Mouse (Mus musculus) gastrocnemius, adult 2 months (tissue): ENCODE data around the gene Cul5. TPM values are rescaled to one million over a fixed set of nuclear protein-coding genes. Genes with fewer than 3 reads are reported as not detected.

ENCODE experiments used
- DNase-seq: peaks from one replicate; pipeline ENCODE4 v3.0.0; 2022
- H3K27ac ChIP-seq: fragments of 200-600 bp; 2 replicates; pipeline ENCODE4 v1.8.1; 2022; ENCODE audit warnings: mild to moderate bottlenecking
- H3K4me3 ChIP-seq: fragments of 200-600 bp; 2 replicates; pipeline ENCODE4 v1.8.1; 2022; ENCODE audit warnings: mild to moderate bottlenecking, moderate library complexity
- CTCF ChIP-seq: fragments of 200-600 bp; IDR thresholded peaks from 2 replicates; pipeline ENCODE4 v1.8.1; 2022; ENCODE audit warnings: antibody characterized with exemption, mild to moderate bottlenecking, moderate library complexity
- intact Hi-C: fragments of 180-260 bp; cut with DNase I; formaldehyde crosslinking; loops from one replicate; pipeline ENCODE4 v1.15.1; 2025
- total RNA-seq, 2 experiments: library from RNA; stranded (reverse); gene quantifications; 2 replicates each; pipeline ENCODE4 v1.2.3; 2021

Gene Cul5
- total RNA-seq, 2 experiments from 2014 or later, result 77.2 to 80.3 TPM

DNA sequence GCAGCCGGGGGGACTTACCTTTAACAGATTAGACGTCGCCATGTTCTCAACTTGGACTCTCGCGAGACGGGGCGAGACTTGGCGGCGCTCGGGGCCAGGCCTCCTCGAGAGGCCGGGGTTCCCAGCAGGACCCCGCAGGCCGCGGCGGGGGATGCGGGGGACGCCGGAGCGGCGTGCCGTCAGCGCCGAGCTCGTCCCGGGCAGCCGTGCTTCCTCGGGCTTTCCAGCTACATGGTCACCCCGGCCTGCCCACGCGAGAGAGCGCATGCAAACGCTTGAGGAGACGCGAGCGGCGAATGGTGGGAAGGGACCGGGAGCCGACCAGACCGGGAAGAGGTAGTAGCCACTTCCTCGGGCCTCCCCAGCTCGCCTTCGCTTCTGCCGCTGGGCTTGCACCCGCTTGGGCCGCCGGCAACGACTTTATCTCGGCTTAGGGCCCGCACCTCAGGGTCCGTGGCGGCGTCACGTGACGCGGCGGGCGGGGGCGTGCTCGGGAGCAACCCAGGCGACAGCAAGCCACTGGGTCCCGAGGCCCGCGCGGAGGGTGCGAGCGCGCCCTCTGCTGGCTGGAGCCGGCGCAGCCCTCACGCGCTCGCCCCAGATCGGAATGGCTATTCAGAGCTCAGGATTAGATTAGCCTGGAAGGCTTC lies 2.7 kb downstream of the Cul5 start:
- DNase-seq, result peak; percentile 98
- intact Hi-C loops, result loop anchor here (2.0 to 10.0 kb wide), 3 partner anchors 55 to 422 kb away; partner anchors contain the start of genes Acat1 and Ddx10
- no peak; the same call in 1 of the 2 replicates for TF ChIP-seq CTCF
- Histone ChIP-seq H3K4me3 (peak overlapping the region; percentile 81), H3K27ac (peak overlapping the region; percentile 100)

DNA sequence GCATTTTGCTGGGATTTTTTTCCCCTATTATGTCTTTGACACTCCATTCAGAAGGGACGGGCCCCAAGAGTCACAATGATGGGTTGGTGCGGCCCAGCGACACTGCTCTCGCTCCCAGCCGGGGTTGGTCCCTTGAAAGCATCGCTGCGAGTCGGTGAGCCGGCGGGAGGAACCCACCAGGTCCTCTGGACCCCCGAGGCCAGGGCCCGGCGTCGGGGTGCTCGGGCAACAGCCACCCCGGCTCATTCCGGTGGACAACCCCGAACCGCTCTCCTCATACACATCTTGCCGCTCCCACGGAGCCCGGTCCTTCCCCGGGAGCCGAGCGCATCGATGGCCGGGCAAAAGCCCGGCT lies 3.2 kb downstream of the Cul5 start:
- peak overlapping the region; percentile 81 for H3K4me3 ChIP-seq
- peak overlapping the region; percentile 100 for H3K27ac ChIP-seq
- intact Hi-C loops, result loop anchor here (2.0 to 10.0 kb wide), 3 partner anchors 54 to 422 kb away; partner anchors contain the start of genes Acat1 and Ddx10
- no peak for TF ChIP-seq CTCF
- DNase-seq, result no peak

DNA sequence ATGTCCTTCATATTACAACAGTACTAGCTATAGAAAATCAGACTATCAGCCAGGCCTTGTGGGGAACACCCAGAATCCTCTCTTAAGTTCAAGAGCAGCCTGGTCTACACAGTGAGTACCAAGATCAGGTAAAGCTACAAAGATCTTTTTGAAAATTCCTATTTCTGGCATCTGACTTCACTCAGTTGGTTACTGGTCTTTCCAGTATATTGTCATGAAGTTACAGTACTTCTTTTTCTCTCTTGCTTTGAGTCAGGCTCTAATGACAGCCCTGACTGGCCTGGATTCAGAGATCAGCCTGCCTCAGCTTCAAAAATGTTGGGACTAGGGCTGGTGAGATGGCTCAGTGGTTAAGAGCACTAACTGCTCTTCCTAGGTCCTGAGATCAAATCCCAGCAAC lies 4.4 kb downstream of the Cul5 start:
- intact Hi-C loops, result loop anchor here (5.0 to 10.0 kb wide), 2 partner anchors 53 to 421 kb away; partner anchors contain the start of genes Acat1 and Ddx10
- H3K4me3 ChIP-seq, result peak overlapping the region; percentile 81

DNA sequence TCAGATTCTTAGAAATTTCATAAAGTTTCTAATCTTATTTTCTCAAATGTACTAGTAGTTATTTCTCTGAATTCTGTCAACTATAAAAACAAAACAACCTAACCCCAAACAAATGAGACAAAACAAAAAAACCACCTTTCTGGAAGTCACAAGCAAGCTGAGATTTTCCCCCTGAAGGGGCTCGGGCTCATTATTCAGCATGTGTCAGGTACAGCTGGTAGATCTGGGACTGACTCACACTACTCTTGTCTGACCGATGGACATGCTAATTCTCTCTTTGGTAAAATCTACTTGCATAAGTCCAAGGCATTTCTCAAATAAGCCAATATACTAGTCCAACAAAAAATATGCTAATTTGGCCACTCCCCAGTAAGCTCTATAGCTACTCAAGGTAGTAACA lies 5.0 kb downstream of the Cul5 start:
- intact Hi-C loops, result loop anchor here (5.0 to 10.0 kb wide), 2 partner anchors 53 to 420 kb away; partner anchors contain the start of genes Acat1 and Ddx10
- no peak overlapping the region for H3K27ac ChIP-seq
- no peak overlapping the region for H3K4me3 ChIP-seq
- DNase-seq, result no peak
- TF ChIP-seq CTCF, result no peak

More for the DNA sequence above, 4.4 kb downstream of the Cul5 start:
- TF ChIP-seq CTCF, result no peak
- no peak overlapping the region for H3K27ac ChIP-seq
- DNase-seq, result no peak

DNA sequence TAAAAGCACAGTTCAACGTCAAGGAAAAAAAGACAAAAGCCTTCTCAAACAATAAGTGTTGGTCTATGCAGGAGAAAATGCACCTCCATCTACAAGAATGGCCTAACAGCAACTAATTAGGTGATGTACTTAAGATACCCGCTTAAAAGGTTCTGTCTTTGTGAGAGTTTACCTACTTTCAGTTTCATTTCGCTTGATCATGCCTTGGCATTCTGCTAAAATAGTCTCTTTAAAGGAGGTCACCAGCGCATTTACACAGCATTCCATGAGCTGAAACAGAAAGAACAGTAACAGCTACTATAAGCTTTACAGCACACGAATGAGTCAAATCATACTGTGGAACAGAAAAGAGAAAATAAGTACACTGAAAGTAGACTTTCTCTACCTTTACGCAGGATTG lies 35.0 kb downstream of the Cul5 start:
- H3K4me3 ChIP-seq, result no peak overlapping the region
- no peak for DNase-seq
- no peak overlapping the region for H3K27ac ChIP-seq
- no peak for TF ChIP-seq CTCF
- intact Hi-C loops, result no loop called here

DNA sequence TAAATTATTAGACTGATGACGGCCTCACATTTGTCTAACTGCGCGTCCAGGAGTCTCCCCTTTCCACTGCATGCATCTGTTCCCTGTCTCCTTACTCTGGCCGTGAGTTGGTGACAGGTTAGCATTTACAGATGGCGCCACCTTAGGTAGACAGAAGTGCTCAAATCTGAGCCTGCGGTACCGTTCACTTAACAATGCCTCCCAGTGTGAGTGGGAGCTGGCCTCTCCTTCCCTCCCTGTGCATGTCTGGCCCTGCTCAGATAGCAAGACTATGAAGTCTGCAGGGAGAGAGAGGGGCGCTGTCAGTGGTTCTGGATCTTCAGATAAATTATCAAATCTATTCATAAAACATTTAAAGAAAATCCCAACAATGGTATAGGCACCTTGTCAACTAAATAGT lies 54.6 kb downstream of the Cul5 start:
- no peak overlapping the region for H3K4me3 ChIP-seq
- intact Hi-C loops, result no loop called here
- TF ChIP-seq CTCF, result no peak
- no peak for DNase-seq
- H3K27ac ChIP-seq, result no peak overlapping the region

DNA sequence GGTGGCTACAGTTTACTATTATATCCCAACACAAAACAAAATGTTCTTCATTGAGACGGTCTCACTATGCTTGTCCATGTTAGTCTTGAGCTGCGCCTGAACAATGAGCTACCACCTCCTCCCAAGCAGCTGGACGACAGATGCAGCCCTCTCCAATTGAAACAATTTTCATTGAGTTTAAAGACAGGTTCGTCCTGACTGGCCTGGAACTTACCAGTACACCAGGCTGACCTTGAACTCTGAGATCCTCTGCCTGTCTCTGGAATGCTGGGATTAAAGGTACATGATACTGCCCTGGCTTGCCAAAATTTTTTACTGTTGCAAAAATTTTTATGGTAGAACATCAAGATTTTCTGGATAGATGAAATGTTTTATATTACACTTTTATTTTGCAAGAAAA lies 55.5 kb downstream of the Cul5 start:
- intact Hi-C loops, result loop anchor here (5.0 kb wide), 2 partner anchors 53 to 77 kb away; partner anchors contain the start of genes Atm and Npat
- Histone ChIP-seq H3K27ac (no peak overlapping the region), H3K4me3 (no peak overlapping the region)
- no peak for TF ChIP-seq CTCF
- no peak for DNase-seq

DNA sequence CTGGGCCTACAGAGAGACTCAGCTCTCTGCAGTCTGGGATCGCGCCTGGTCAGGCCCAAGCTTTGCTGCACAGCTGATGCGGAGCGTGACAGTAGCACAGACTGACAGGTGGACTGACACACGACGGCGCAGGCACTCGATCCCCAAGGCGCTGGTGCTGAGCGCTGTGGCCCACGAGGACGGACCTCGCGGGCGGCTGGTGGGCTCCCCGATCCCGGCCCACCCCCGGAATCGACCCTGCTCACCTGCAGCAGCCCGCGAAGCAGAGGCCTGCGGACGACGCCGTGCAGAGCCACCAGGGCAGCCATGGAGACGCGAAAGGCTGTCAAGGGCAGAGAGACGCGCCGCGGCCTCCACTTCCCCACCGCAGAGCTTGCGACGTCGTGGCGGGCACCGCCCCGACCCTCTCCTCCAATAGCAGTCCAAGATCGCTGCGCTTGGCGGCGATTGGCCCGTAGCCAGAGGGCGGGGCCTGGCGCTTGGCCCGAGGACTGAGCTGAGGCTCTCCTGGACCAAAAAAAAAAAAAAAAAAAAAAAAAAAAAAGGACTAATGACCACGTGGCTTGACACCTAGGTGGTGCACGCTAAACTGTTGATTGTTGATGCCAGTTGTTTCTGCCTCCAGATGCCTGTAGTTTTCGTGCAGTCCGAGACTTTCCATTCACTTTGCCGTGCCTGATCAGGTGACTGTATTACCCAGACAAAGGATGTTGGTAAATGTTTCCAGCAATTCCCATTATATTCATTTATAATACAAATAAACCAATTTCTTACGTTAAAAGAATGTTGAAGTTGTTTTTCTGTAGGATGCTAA lies 59.6 kb downstream of the Cul5 start, which contains the start of gene Acat1:
Gene Acat1 (minus strand): TSS at position 415 of the 814 bp plus-strand sequence.
- intact Hi-C loops, result loop anchor here (2.0 to 5.0 kb wide), 3 partner anchors 15 to 73 kb away; partner anchors contain the start of genes Atm and Npat
- Histone ChIP-seq H3K4me3 (peak within 1 kb of the TSS; percentile 90), H3K27ac (peak within 1 kb of the TSS; percentile 94)
- DNase-seq, result peak; percentile 98
- TF ChIP-seq CTCF, result no peak

DNA sequence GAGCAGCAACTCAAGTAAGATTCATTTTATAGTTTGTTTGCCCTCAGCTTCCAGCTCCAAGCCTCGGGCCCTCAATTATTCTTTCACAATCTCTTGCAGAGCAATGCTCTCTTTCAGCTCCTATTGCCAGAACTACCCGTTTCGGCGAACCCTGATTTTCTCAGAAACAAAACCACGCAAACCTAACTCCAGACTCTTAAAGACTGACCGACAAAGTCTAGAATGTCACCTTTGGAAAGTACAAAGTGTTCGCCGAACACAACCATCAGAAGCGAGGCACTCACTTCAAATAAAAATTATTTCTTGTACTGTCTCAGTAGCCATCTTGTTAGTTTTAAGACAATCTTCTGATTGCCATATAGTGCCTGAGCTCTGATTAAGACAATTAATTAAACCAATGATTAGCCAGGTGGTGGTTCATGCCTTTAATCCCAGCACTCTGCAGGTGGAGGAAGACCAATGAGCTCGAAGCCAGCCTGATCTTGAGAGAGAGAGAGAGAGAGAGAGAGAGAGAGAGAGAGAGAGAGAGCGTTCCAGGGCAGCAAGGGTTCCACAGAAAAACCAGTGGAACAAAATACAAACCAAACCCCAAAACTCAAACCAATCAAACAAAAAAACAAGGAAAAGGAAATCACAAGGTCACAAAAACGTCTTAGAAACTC lies 60.4 kb downstream of the Cul5 start:
- intact Hi-C loops, result loop anchor here (2.0 kb wide), 1 partner anchor 15 kb away; no protein-coding TSS in a partner anchor
- peak overlapping the region; percentile 90 for H3K4me3 ChIP-seq
- DNase-seq, result peak; percentile 23
- H3K27ac ChIP-seq, result peak overlapping the region; percentile 94
- TF ChIP-seq CTCF, result no peak

DNA sequence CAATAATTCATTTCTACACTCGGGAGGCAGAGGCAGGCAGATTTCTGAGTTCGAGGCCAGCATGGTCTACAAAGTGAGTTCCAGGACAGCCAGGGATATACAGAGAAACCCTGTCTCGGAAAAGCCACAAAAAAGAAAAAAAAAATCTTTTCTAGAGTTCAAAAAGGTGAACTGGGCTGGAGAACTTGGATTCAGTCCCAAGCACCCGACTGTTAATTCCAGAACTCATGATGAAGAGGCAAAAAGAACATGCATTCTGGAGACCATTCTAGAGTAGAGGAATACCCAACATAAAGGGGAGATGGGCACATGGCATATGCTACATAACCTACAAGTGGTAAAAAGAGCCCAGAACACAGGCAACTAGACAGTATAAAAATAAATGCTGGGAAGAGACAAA lies 62.0 kb downstream of the Cul5 start:
- Histone ChIP-seq H3K4me3 (peak overlapping the region; percentile 90; the same call in 1 of the 2 replicates), H3K27ac (no peak overlapping the region)
- intact Hi-C loops, result loop anchor here (2.0 kb wide), 1 partner anchor 13 kb away; no protein-coding TSS in a partner anchor
- TF ChIP-seq CTCF, result no peak
- DNase-seq, result no peak

DNA sequence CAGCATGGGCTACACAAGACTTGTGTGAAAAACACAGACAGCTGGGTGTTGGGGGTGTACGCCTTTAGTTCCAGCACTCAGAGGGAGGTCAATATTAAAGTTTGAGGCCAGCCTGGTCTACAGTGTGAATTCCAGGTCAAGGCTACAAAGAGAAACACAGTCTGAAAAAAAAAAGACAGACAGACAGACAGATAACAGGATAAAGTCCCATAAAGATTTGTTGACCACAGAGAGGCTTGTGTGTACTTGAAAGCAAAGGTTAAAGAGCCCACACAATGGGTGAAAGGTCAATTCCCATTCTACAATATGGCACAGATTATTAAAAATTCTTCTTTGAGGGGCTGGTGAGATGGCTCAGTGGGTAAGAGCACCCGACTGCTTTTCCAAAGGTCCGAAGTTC lies 62.6 kb downstream of the Cul5 start:
- DNase-seq, result no peak
- peak overlapping the region; percentile 0; the same call in 1 of the 2 replicates for H3K27ac ChIP-seq
- intact Hi-C loops, result no loop called here
- no peak for TF ChIP-seq CTCF
- no peak overlapping the region for H3K4me3 ChIP-seq

DNA sequence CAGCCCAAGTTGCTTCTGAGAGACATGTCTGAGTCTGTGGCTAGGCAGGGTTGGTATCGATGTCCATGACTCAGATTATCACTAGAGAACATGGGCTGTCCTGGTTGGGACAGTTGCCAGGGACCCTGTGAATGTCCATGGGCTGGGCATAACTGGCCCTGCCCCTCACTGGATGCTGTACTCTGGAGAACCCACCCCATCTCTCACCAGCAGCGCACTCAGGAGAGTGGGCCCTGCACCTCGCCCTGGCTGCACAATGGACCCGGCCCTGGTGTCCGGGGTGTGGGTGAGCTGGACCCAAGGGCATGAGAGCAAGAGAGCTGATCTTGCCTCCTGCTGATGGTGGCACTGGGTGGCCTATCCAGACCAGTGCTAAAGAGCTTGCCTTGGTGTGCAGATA lies 64.9 kb downstream of the Cul5 start:
- H3K27ac ChIP-seq, result peak overlapping the region; percentile 46; the same call in 1 of the 2 replicates
- intact Hi-C loops, result no loop called here
- H3K4me3 ChIP-seq, result no peak overlapping the region
- no peak for TF ChIP-seq CTCF
- DNase-seq, result no peak
